Mouse (Mus musculus) megakaryocyte, adult 5-6 weeks (primary cell): ENCODE data around the gene Marc2. TPM values are rescaled to one million over a fixed set of nuclear protein-coding genes. Genes with fewer than 3 reads are reported as not detected.
A peak's percentile ranks its signal among the peaks of the same experiment; 100 is the strongest.

Experiments used
- ATAC-seq: 2 replicates; pipeline ENCODE4 v1.8.0; 2016; ENCODE audit warnings: mild to moderate bottlenecking, inconsistent platforms; ENCODE audit not compliant: poor library complexity, severe bottlenecking
- total RNA-seq, 2 experiments: library from RNA; stranded (forward) in 1 of 2; stranded (reverse) in 1 of 2; fragments of 153-499, 151-499 nt in 1 of 2; fragments of 221-1000, 200-1000 nt in 1 of 2; gene quantifications; 2 replicates each; pipeline versions ENCODE4 v1.2.3 to v1.2.4; 2015 to 2017

Gene Marc2
- total RNA-seq, 2 experiments from 2014 or later = 73.3 to 187 TPM

GRCm38 (mm10) chr1:184857216-184857615 lies 11.0 kb upstream of the Marc2 start:
- no peak for ATAC-seq

- ATAC-seq = no peak
Observed at GRCm38 (mm10) chr1:184853922-184854321, 7.7 kb upstream of the Marc2 start.

GRCm38 (mm10) chr1:184853339-184853738 lies 7.1 kb upstream of the Marc2 start:
- peak; percentile 73 for ATAC-seq

- ATAC-seq = peak; percentile 85
Observed at GRCm38 (mm10) chr1:184851741-184852618, 5.7 kb upstream of the Marc2 start.

GRCm38 (mm10) chr1:184851166-184851565 lies 4.9 kb upstream of the Marc2 start:
- ATAC-seq = no peak

- ATAC-seq = no peak
Observed at GRCm38 (mm10) chr1:184846973-184847372, 722 bp upstream of the Marc2 start.

- peak; percentile 90 for ATAC-seq
Observed at GRCm38 (mm10) chr1:184845111-184846071, 860 bp downstream of the Marc2 start.

GRCm38 (mm10) chr1:184844326-184845066 lies 1.8 kb downstream of the Marc2 start:
- ATAC-seq = no peak

GRCm38 (mm10) chr1:184837649-184838048 lies 8.6 kb downstream of the Marc2 start:
- no peak for ATAC-seq

GRCm38 (mm10) chr1:184836350-184836749 lies 9.9 kb downstream of the Marc2 start:
- no peak for ATAC-seq

GRCm38 (mm10) chr1:184833499-184833898 lies 12.8 kb downstream of the Marc2 start:
- ATAC-seq = no peak

GRCm38 (mm10) chr1:184832211-184832610 lies 14.0 kb downstream of the Marc2 start:
- 0 out of 2 replicates have a peak, but pooled peaks have one; percentile 47 for ATAC-seq

GRCm38 (mm10) chr1:184829897-184830296 lies 16.4 kb downstream of the Marc2 start:
- no peak for ATAC-seq

- no peak for ATAC-seq
Observed at GRCm38 (mm10) chr1:184827175-184827701, 19.0 kb downstream of the Marc2 start.

- peak; percentile 72 for ATAC-seq
Observed at GRCm38 (mm10) chr1:184825093-184825492, 21.2 kb downstream of the Marc2 start.

- ATAC-seq = peak; percentile 98
Observed at GRCm38 (mm10) chr1:184824439-184824851, 21.8 kb downstream of the Marc2 start.

GRCm38 (mm10) chr1:184822678-184823077 lies 23.6 kb downstream of the Marc2 start:
- no peak for ATAC-seq

GRCm38 (mm10) chr1:184817768-184818167 lies 28.5 kb downstream of the Marc2 start:
- ATAC-seq = 0 out of 2 replicates have a peak, but pooled peaks have one; percentile 38

GRCm38 (mm10) chr1:184811716-184812250 lies 34.5 kb downstream of the Marc2 start:
- no peak for ATAC-seq
